Mouse (Mus musculus) 3T3-L1 (cell line): ENCODE measurements around the gene Lypd5.
"Not testable (repeated sequence)": the region's sequence is repeated elsewhere in the genome, so short reads cannot be mapped to it uniquely, and the experiment has no call there.

Experiments used
- DNase-seq: peaks from one replicate; pipeline ENCODE4 v3.0.0-alpha.2; 2015; ENCODE audit warnings: low read depth, low spot score

The Lypd5 gene

GRCm38 (mm10) chr7:24382730-24383372 lies 33.9 kb downstream of the Lypd5 start:
- no peak for DNase-seq

GRCm38 (mm10) chr7:24384070-24384469 lies 35.1 kb downstream of the Lypd5 start:
- no peak for DNase-seq

- DNase-seq: peak; percentile 62
Observed at GRCm38 (mm10) chr7:24384827-24385226, 35.8 kb downstream of the Lypd5 start.

GRCm38 (mm10) chr7:24387059-24387556 lies 38.1 kb downstream of the Lypd5 start:
- DNase-seq: peak; percentile 93

- no peak for DNase-seq
Observed at GRCm38 (mm10) chr7:24389516-24390187, 40.7 kb downstream of the Lypd5 start.

- DNase-seq: peak; percentile 45
Observed at GRCm38 (mm10) chr7:24390512-24390911, 41.5 kb downstream of the Lypd5 start.

- peak; percentile 61 for DNase-seq
Observed at GRCm38 (mm10) chr7:24391077-24391476, 42.1 kb downstream of the Lypd5 start.

- no peak for DNase-seq
Observed at GRCm38 (mm10) chr7:24391687-24392086, 42.7 kb downstream of the Lypd5 start.

- DNase-seq: no peak
Observed at GRCm38 (mm10) chr7:24394054-24394453, 45.1 kb downstream of the Lypd5 start.

GRCm38 (mm10) chr7:24394475-24395161 lies 45.6 kb downstream of the Lypd5 start:
- no peak for DNase-seq

GRCm38 (mm10) chr7:24396832-24397231 lies 47.8 kb downstream of the Lypd5 start:
- no peak for DNase-seq

- DNase-seq: no peak
Observed at GRCm38 (mm10) chr7:24398364-24398913, 49.4 kb downstream of the Lypd5 start.

- peak; percentile 96 for DNase-seq
Observed at GRCm38 (mm10) chr7:24399256-24400081, 50.5 kb downstream of the Lypd5 start, which contains the start of gene Smg9. TSS of gene Smg9 (plus strand) at chr7:24399619.

- DNase-seq: no peak
Observed at GRCm38 (mm10) chr7:24400082-24400452, 51.1 kb downstream of the Lypd5 start.

- DNase-seq: not testable (repeated sequence)
Observed at GRCm38 (mm10) chr7:24400489-24400888, 51.5 kb downstream of the Lypd5 start.

- DNase-seq: peak; percentile 14
Observed at GRCm38 (mm10) chr7:24402851-24403250, 53.9 kb downstream of the Lypd5 start.
